Mouse (Mus musculus) hindbrain, postnatal 0 days (tissue): Measurements from ENCODE around the gene Rtn3. TPM values are rescaled to one million over a fixed set of nuclear protein-coding genes. Genes with fewer than 3 reads are reported as not detected.

Experiments used
- ATAC-seq: fragments of 200-750 bp; cut with Nextera tagmentation; 2 replicates; pipeline ENCODE4 v1.8.0; 2017; ENCODE audit warnings: mild to moderate bottlenecking, moderate TSS enrichment, moderate library complexity
- DNase-seq: peaks from one replicate; pipeline ENCODE4 v3.0.0-alpha.2; 2015; ENCODE audit warnings: low spot score
- H3K27ac ChIP-seq: fragments of 300-500 bp; sonication (generic); 2 replicates; pipeline ENCODE4 v1.5.1; 2014; ENCODE audit warnings: mild to moderate bottlenecking
- H3K27me3 ChIP-seq: fragments of 300-500 bp; sonication (generic); 2 replicates; pipeline ENCODE4 v1.6.1; 2014; ENCODE audit warnings: low read length, mixed read lengths; ENCODE audit not compliant: insufficient read depth
- H3K36me3 ChIP-seq: fragments of 300-500 bp; sonication (generic); 2 replicates; pipeline ENCODE4 v1.6.1; 2014; ENCODE audit warnings: low read length, mixed read lengths; ENCODE audit not compliant: insufficient read depth
- H3K4me1 ChIP-seq: fragments of 300-500 bp; sonication (generic); 2 replicates; pipeline ENCODE4 v1.6.1; 2014; ENCODE audit warnings: antibody characterized with exemption, low read length, mixed read lengths; ENCODE audit not compliant: insufficient read depth
- H3K4me2 ChIP-seq: fragments of 300-500 bp; sonication (generic); 2 replicates; pipeline ENCODE4 v1.6.1; 2014; ENCODE audit warnings: low read depth, mild to moderate bottlenecking, low read length, moderate library complexity, mixed read lengths
- H3K4me3 ChIP-seq: fragments of 300-500 bp; sonication (generic); 2 replicates; pipeline ENCODE4 v1.5.1; 2014; ENCODE audit warnings: low read length
- H3K9ac ChIP-seq: fragments of 300-500 bp; sonication (generic); replicated peaks from 2 replicates; pipeline ENCODE4 v1.6.1; 2014; ENCODE audit warnings: mild to moderate bottlenecking, low read length, moderate library complexity, mixed read lengths
- H3K9me3 ChIP-seq: fragments of 300-500 bp; sonication (generic); 2 replicates; pipeline ENCODE4 v1.6.1; 2016; ENCODE audit warnings: low read length, mixed read lengths
- CTCF ChIP-seq: IDR thresholded peaks from 2 replicates; pipeline ENCODE4 v1.5.1; 2016; ENCODE audit warnings: antibody characterized with exemption, control low read depth, low read depth
- WGBS: fragments of 180-500 bp; shearing (Covaris S2); extraction: QIAGEN DNeasy Blood & Tissue Kit; methylation state at CpG from one replicate; pipeline ENCODE4 v1.1.7; 2014; 5-methylcytosine and 5-hydroxymethylcytosine counted together
- polyA plus RNA-seq: library from polyadenylated mRNA; unstranded; fragments of >200 nt; fragmentation: Nextera tagmentation; extraction: Ambion mirVana; gene quantifications from 2 replicates; pipeline ENCODE4 v1.2.1, GENCODE M21; 2015
- total RNA-seq: library from RNA; depleted of rRNA; stranded (reverse); fragments of >200 nt; gene quantifications from 2 replicates; pipeline ENCODE4 v1.2.3, GENCODE M21; 2014

Rtn3 gene
- total and polyA plus RNA-seq, 2 experiments from 2014 or later = 366 to 704 TPM

GRCm38 (mm10) chr19:7522856-7523255 is 39.8 kb upstream of the Rtn3 start:
- ATAC-seq (no peak), DNase-seq (no peak)
- peaks cover 20% of the 10 kb centered on the region; the same call in 1 of the 2 replicates for H3K36me3 ChIP-seq
- H3K4me3 ChIP-seq = no peak overlapping the region
- H3K9ac ChIP-seq = no peak overlapping the region
- WGBS = 92% methylated on average over 2 of the region's 2 CpGs
- no peak overlapping the region for H3K27ac ChIP-seq
- H3K27me3 ChIP-seq = no peaks in the 10 kb centered on the region
- H3K4me1 ChIP-seq = no peaks in the 10 kb centered on the region
- TF ChIP-seq CTCF = no peak
- no peak overlapping the region for H3K4me2 ChIP-seq
- no peaks in the 10 kb centered on the region for H3K9me3 ChIP-seq

GRCm38 (mm10) chr19:7521619-7522018 is 38.5 kb upstream of the Rtn3 start:
- H3K36me3 ChIP-seq = peaks cover 20% of the 10 kb centered on the region; the same call in 1 of the 2 replicates
- H3K27ac ChIP-seq = no peak overlapping the region
- 96% methylated on average over 3 of the region's 3 CpGs for whole genome bisulfite sequencing
- H3K9ac ChIP-seq = no peak overlapping the region
- no peaks in the 10 kb centered on the region for H3K27me3 ChIP-seq
- DNase-seq (no peak), ATAC-seq (no peak)
- TF ChIP-seq CTCF = no peak
- H3K9me3 ChIP-seq = no peaks in the 10 kb centered on the region
- H3K4me1 ChIP-seq = no peaks in the 10 kb centered on the region
- H3K4me2 ChIP-seq = no peak overlapping the region
- no peak overlapping the region for H3K4me3 ChIP-seq

- no peak overlapping the region for H3K9ac ChIP-seq
- no peaks in the 10 kb centered on the region for H3K4me1 ChIP-seq
- whole genome bisulfite sequencing = 90% methylated on average over 1 of the region's 1 CpGs
- no peaks in the 10 kb centered on the region; the same call in 1 of the 2 replicates for H3K36me3 ChIP-seq
- no peaks in the 10 kb centered on the region for H3K27me3 ChIP-seq
- no peak for DNase-seq
- ATAC-seq = no peak
- H3K4me2 ChIP-seq = no peak overlapping the region
- no peak overlapping the region for H3K27ac ChIP-seq
- TF ChIP-seq CTCF = no peak
- no peak overlapping the region for H3K4me3 ChIP-seq
- H3K9me3 ChIP-seq = no peaks in the 10 kb centered on the region
These were observed 33.4 kb upstream of the Rtn3 start for GRCm38 (mm10) chr19:7516437-7516836.

DNA sequence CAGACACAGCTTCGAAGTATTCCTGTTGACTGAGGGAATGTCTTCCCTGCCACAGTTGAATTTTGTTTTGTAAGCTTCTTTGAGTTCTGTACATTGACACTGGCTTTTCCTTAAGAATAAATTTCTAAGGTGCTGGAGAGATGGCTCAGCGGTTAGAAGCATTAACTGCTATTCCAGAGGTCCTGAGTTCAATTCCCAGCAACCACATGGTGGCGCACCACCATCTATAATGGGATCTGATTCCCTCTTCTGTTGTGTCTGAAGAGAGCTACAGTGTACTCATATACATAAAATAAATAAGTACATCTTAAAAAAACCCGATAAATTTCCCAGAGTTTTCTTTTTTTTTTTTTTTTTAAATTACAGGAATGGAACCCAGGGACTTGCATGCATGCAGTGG is 24.9 kb upstream of the Rtn3 start:
- DNase-seq (no peak), ATAC-seq (no peak)
- H3K4me2 ChIP-seq = no peak overlapping the region
- H3K9me3 ChIP-seq = no peaks in the 10 kb centered on the region
- no peak for TF ChIP-seq CTCF
- H3K36me3 ChIP-seq = peaks cover 13% of the 10 kb centered on the region; the same call in 1 of the 2 replicates
- H3K4me1 ChIP-seq = no peaks in the 10 kb centered on the region
- WGBS = 67% methylated on average over 4 of the region's 4 CpGs
- H3K9ac ChIP-seq = no peak overlapping the region
- no peaks in the 10 kb centered on the region for H3K27me3 ChIP-seq
- H3K27ac ChIP-seq = no peak overlapping the region
- no peak overlapping the region for H3K4me3 ChIP-seq

GRCm38 (mm10) chr19:7506321-7506720 is 23.2 kb upstream of the Rtn3 start:
- WGBS = 89% methylated on average over 1 of the region's 1 CpGs
- Histone ChIP-seq H3K4me2 (no peak overlapping the region), H3K9ac (no peak overlapping the region), H3K9me3 (no peaks in the 10 kb centered on the region), H3K4me1 (no peaks in the 10 kb centered on the region), H3K4me3 (no peak overlapping the region), H3K27ac (no peak overlapping the region), H3K36me3 (peaks cover 13% of the 10 kb centered on the region; the same call in 1 of the 2 replicates), H3K27me3 (no peaks in the 10 kb centered on the region)
- ATAC-seq (no peak), DNase-seq (no peak)
- TF ChIP-seq CTCF = no peak

- no peak overlapping the region for H3K27ac ChIP-seq
- H3K4me1 ChIP-seq = no peaks in the 10 kb centered on the region
- WGBS = 88% methylated on average over 2 of the region's 2 CpGs
- no peaks in the 10 kb centered on the region for H3K36me3 ChIP-seq
- TF ChIP-seq CTCF = no peak
- H3K4me2 ChIP-seq = no peak overlapping the region
- no peaks in the 10 kb centered on the region for H3K27me3 ChIP-seq
- no peak overlapping the region for H3K9ac ChIP-seq
- H3K9me3 ChIP-seq = no peaks in the 10 kb centered on the region
- H3K4me3 ChIP-seq = no peak overlapping the region
- ATAC-seq (no peak), DNase-seq (no peak)
These were observed 19.4 kb upstream of the Rtn3 start for GRCm38 (mm10) chr19:7502432-7502831.

DNA sequence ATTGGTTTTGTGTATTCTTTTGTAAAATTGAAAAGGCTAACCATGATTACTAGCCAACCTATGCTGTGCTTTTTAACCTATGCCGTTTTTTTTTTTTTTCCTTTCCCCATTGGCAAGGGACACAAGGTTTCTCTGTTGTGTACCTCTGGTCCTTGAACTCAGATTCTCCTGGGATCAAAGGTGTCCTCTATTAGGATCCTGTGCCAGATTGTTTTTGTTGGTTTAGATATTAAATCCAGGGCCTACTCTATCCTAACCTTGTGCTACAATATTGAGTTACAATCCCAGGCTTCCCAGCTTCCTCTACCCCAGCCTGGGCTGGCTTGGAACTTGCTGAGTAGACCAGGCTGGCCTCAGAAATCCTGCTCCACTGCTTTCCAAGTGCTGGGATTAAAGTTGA is 17.6 kb upstream of the Rtn3 start:
- Histone ChIP-seq H3K9me3 (no peaks in the 10 kb centered on the region), H3K4me2 (no peak overlapping the region), H3K27ac (no peak overlapping the region), H3K4me3 (no peak overlapping the region), H3K36me3 (no peaks in the 10 kb centered on the region), H3K4me1 (no peaks in the 10 kb centered on the region), H3K9ac (no peak overlapping the region), H3K27me3 (no peaks in the 10 kb centered on the region)
- 88% methylated on average over 1 of the region's 1 CpGs for WGBS
- DNase-seq (no peak), ATAC-seq (no peak)
- TF ChIP-seq CTCF = no peak
